Mouse (Mus musculus) megakaryocyte, embryonic 14.5 days (primary cell): ENCODE results near the gene Hspa1l.

ENCODE experiments used
- FLI1 ChIP-seq: IDR thresholded peaks from 2 replicates; pipeline ENCODE4 v1.6.1; 2012; ENCODE audit warnings: low read length, inconsistent platforms, mixed read lengths
- GATA1 ChIP-seq: IDR thresholded peaks from 3 replicates; pipeline ENCODE4 v1.6.1; 2012; ENCODE audit warnings: mixed read lengths, low read length, inconsistent platforms, borderline replicate concordance

DNA sequence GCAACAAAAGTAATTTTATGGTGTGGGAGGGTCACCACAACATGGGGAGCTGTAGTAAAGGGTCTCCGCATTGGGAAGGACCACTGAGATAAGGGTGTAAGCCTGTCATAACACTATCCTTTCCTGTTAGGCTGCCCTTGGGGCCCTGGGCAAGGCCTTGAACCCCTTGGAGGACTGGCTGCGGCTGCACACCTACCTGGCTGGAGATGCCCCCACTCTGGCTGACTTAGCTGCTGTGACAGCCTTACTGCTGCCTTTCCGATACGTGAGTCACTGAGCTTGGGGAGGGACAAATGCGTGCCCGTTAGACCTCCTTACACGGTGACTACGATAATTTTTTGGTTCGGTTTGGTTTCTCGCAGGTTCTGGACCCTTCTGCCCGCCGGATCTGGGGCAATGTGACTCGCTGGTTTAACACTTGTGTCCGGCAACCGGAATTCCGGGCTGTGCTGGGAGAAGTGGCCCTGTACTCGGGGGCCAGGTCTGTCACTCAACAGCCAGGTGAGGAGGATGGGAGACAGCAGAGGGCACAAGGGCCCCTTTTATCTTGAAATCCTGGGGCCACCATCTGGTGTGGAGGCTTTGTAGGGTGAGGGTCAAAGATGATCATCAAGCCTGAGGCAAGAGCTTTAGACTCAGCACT lies 31.7 kb downstream of the Hspa1l start:
- TF ChIP-seq GATA1, result no peak
- no peak for TF ChIP-seq FLI1
